Mouse (Mus musculus) gastrocnemius, postnatal 14 days (tissue): ENCODE measurements around the gene Npffr2. TPM values are rescaled to one million over a fixed set of nuclear protein-coding genes. Genes with fewer than 3 reads are reported as not detected.

Experiments used
- DNase-seq: peaks from one replicate; pipeline ENCODE4 v3.0.0; 2021; ENCODE audit warnings: mixed read lengths
- intact Hi-C: fragments of 180-260 bp; cut with DNase I; formaldehyde crosslinking; loops from one replicate; pipeline ENCODE4 v1.15.1; 2025; ENCODE audit warnings: low total_unique reads
- total RNA-seq, 2 experiments: library from RNA; stranded (reverse); gene quantifications; 2 replicates each; pipeline ENCODE4 v1.2.3; 2021

Npffr2 gene
- total RNA-seq, 2 experiments from 2014 or later, result not detected

DNA sequence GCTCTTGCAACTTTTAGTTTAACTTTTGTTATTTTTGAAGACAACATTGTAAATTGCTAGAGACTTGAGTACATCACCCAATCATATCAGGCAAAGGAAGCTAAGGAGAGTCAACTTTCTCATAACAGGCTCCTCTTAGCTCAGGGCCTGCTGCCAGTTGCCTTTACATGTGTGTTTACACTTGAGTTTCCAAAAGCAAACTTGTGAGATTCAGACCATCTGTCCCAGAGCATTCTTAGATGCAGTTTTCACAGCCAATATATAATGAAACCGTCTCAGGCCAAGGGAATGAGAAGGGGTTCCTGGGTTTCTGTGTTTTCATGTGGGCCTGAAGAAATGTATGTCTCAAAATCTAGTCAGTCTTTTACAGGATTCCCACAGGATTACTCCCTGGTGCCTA, 104.4 kb downstream of the Npffr2 start:
- intact Hi-C loops, result no loop called here
- no peak for DNase-seq

Other genes with a start within 250 kb of the Npffr2 start
- not detected for gene Gc, start 69.5 kb upstream of the Npffr2 start, total RNA-seq